Mouse (Mus musculus): ENCODE data around the gene Hoxd4.

Gene Hoxd4

DNA sequence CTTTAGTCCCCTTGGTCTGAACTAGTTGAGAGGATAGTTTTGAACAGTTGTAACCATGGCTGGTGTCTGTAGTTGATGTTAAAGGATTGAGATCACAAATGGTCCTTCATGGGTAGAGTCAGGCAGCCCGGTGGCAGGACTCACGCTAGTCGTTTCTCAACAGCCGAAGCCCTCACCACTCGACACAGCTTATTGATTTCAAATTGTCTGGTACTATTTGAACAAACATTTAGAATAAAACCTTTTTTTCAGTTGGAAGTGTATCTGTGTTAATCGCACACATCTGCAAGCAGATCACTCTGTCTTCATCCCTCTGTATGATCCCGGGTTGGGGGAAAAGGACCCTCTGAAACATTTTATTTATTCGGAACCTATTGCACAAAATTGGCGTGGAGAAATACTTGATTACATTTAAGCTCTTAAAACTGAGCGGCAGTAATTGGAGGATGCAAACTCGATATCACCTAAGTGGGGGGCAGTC lies 36.0 kb downstream of the Hoxd4 start:
- DNase-seq = no peak

- no peak for DNase-seq
Measured at GRCm38 (mm10) chr2:74748436-74748995, 36.8 kb downstream of the Hoxd4 start.

- DNase-seq = peak; percentile 50
Measured at GRCm38 (mm10) chr2:74749337-74750121, 37.8 kb downstream of the Hoxd4 start.

DNA sequence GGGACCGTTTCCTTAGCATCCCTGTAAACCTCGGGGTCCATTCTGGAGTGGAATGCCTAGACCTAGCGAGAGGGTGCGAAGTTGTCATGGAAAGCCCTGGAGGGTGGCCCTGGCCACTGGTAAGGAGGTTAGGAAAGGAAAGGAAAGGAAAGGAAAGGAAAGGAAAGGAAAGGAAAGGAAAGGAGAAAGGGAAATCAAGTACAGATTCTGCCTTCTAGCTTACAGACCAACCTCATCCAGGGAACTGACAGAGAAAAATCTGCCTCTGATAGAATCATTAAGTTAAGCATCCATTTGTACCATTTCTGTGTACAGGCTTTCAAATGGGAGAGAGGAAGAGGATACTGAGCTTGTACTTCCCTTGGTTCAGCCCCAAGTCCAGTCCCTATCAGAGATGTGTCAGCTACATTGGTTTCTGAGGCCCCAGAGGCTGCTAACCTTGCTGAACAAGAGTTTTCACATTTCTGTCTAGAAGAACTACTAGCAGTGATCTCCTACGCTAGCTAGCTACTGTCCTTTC lies 39.1 kb downstream of the Hoxd4 start:
- DNase-seq = no peak

GRCm38 (mm10) chr2:74751861-74752260 lies 40.1 kb downstream of the Hoxd4 start:
- DNase-seq = no peak

DNA sequence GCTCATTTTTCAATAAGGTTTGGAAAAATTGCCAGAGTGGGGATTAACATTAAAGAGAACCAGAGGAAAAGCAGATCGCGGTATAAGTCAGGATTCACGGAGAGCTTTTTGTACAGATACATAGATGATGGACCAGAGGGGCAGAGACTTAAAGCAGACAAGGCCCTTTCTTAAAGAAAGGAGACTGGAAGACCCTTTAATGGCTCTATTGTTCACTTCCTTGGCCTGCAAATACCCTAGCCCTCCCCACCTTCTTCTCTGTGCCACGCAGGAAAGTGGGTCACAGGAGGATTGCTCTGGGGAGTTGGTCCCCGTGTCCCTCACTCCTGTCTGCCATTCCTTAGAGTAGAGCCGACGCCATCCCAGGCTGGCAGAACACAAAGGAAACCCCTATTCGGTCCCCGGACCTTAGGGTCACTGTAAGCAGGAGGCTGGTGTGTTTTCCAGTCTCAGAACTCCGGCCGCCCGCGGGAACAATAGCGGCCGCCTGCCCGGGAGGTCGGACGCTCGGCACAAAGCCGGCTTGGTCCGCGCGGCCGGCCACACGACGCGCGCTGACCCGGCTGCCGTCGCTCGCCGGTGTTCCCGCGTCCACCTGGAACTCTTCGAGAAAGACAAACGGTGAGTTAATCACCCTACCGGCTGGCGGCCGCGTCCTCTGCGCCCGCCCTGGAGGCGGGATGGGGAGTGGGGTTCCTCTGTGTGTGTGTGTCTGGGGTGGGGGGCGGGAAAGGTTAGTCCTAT lies 40.9 kb downstream of the Hoxd4 start:
- no peak for DNase-seq

- DNase-seq = no peak
Measured at GRCm38 (mm10) chr2:74753175-74753523, 41.4 kb downstream of the Hoxd4 start.

- no peak for DNase-seq
Measured at GRCm38 (mm10) chr2:74753711-74754110, 42.0 kb downstream of the Hoxd4 start.

DNA sequence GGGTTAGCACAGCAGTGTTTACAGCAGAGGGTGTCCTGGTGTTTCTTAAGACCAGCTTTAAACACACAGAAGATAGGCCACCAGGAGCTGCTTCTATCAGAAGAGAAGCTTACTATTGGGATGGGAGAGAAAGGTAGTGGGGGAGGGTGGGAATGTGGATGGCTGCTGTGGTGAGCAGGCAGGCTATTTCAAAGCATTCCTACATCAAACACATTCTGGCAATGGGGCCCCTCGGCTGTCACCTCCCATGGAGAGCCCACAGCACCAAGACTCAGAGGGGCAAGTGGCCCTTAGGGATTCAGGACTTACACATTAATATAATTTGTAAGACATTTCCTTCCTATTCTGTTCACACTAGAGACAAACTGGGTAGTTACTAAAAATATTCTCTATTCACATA lies 48.4 kb downstream of the Hoxd4 start:
- no peak for DNase-seq

DNA sequence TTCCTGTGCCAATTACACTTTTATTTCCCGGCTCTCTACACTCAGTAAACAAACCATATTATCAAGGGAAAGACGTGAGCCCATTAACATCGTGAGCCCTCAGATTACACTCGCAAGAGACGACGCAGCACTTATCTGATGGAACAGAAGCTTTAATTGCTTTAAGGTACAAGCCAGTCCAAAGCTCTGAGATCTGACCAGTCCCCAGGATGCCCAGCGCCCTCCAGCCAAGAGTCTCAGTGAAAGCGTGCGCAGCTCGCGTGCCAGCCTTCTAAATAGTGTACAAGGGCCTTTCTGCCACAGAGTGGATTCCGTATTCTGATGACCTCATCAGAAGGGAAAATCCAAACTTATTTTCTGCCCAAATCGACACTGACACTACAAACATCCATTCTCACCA lies 50.2 kb downstream of the Hoxd4 start:
- no peak for DNase-seq

- DNase-seq = peak; percentile 43
Measured at GRCm38 (mm10) chr2:74762522-74763244, 51.0 kb downstream of the Hoxd4 start, which contains the start of gene Hoxd1. Gene Hoxd1 (plus strand): TSS chr2:74762980.

GRCm38 (mm10) chr2:74763245-74763735 lies 51.6 kb downstream of the Hoxd4 start:
- no peak for DNase-seq

DNA sequence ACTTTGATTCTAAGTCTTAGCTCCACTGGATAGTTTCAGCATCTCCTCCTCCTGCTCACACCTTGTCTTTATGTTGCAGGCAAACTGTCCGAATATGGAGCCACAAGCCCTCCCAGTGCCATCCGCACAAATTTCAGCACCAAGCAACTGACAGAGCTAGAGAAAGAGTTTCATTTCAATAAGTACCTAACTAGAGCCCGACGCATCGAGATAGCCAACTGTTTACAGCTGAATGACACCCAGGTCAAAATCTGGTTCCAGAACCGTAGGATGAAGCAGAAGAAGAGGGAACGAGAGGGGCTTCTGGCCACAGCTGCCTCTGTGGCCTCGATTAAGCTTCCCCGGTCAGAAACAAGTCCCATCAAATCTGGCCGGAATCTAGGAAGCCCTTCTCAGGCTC lies 52.2 kb downstream of the Hoxd4 start:
- no peak for DNase-seq

DNA sequence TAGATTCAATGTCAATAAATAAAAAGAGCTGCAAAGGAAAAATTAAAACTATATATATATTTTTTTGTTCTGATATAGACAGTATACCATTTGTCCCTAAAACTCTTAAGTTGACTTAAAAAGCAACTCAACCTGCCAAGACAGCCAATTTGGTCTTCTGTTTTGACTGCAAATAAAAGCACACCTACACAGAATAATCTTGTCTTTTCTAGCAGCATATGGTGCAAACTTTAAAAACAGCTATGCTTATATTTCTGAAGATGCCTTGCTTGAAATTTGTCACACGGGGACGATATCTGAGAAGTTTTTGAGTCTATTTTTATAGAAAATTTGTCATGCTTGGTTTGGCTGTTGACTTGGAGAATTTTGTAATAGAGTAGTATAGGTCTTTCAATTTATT lies 62.6 kb downstream of the Hoxd4 start:
- no peak for DNase-seq

GRCm38 (mm10) chr2:74777536-74778275 lies 66.0 kb downstream of the Hoxd4 start:
- DNase-seq = no peak

Data from kidney, adult 9 months (tissue).